In the genomic region with DNA sequence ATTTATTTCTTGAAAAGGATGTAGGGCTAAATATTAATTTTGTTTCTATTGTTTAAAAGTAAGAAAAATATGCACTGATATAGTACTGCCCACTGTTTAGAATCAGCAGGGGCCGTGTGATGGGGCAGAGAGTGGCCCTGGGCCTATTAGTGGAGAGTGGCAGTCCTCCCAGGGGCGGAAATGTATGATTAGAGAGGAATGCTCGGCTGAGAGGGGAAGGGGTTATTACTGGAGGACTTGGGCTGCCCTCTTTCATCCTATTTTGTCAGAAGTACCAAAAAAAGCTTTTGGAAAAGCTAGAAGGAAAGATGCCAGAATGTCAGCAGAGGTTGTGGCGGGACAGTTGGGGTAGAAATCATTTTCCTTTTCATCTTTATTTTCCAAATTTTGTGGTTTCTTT, we compare ENCODE assay signal across 20 mouse cellular contexts. TPM values are rescaled to one million over a fixed set of nuclear protein-coding genes. Genes with fewer than 3 reads are reported as not detected.
A peak's percentile ranks its signal among the peaks of the same experiment; 100 is the strongest.
DNase-seq lines count a peak whose midpoint lies in the region; ATAC-seq and TF ChIP-seq lines count a peak whose summit lies in the region.
"Had no signal": no experiment of that assay in that cellular context is flagged by ENCODE, and none has a peak within 500 bp of the region (broad histone marks: within the 10 kb centered on the region; RNA-seq: fewer than 3 reads in every experiment).

No protein-coding gene starts in this region.

- intact Hi-C loops in gastrocnemius, adult 2 months (cut with DNase I) = no loop called here
- intact Hi-C loops in gastrocnemius, postnatal 36 days (cut with DNase I) = no loop called here
- intact Hi-C loops in left cerebral cortex, postnatal 25 days (cut with DNase I) = no loop called here

- no peak for DNase-seq in gastrocnemius, adult 2 months
- no peak for DNase-seq in gastrocnemius, postnatal 36 days
- DNase-seq in kidney, postnatal 25 days = no peak
- DNase-seq in midbrain, postnatal 0 days (ENCODE audit: low spot score) = no peak
- no peak for DNase-seq in left cerebral cortex, postnatal 25 days (ENCODE audit: low spot score in 2 of 2)
- DNase-seq in thymus, postnatal 36 days = no peak
- DNase-seq: B cell, adult 2 months; cerebellum, postnatal 10 days; gastrocnemius, postnatal 10 days; layer of hippocampus, adult 9-11 months; lung, postnatal 36 days; right cerebral cortex, postnatal 14 days; thymus, postnatal 4 days had no signal

- no peak for ATAC-seq in kidney, embryonic 15.5 days (replicated peaks; ENCODE audit: low FRiP score)
- ATAC-seq in midbrain, embryonic 15.5 days (replicated peaks) = no peak
- no peak for ATAC-seq in midbrain, postnatal 0 days (ENCODE audit: low FRiP score)
- ATAC-seq: activated CD4-positive, CD25-positive, alpha-beta regulatory T cell, adult 4 months had no signal

- peak overlapping the region; percentile 35; the same call in 1 of the 2 replicates for H3K27ac ChIP-seq in gastrocnemius, adult 2 months
- peak overlapping the region; percentile 46; the same call in 1 of the 2 replicates for H3K27ac ChIP-seq in kidney, embryonic 15.5 days
- peak overlapping the region; percentile 56; the same call in 1 of the 2 replicates for H3K27ac ChIP-seq in midbrain, embryonic 15.5 days
- no peak overlapping the region for H3K27ac ChIP-seq in midbrain, postnatal 0 days (ENCODE audit: low read depth, low read length)
- H3K27ac ChIP-seq: neural tube, embryonic 15.5 days had no signal

- WGBS in kidney, embryonic 15.5 days = 37% methylated on average over 4 of the region's 4 CpGs
- WGBS in midbrain, embryonic 15.5 days = 44% methylated on average over 4 of the region's 4 CpGs
- WGBS in midbrain, postnatal 0 days = 45% methylated on average over 4 of the region's 4 CpGs

- H3K9me3 ChIP-seq in kidney, embryonic 15.5 days (replicated peaks) = no peaks in the 10 kb centered on the region
- no peaks in the 10 kb centered on the region for H3K9me3 ChIP-seq in midbrain, embryonic 15.5 days
- H3K9me3 ChIP-seq in midbrain, postnatal 0 days (ENCODE audit: low read length) = no peaks in the 10 kb centered on the region
- H3K9me3 ChIP-seq: limb, embryonic 13.5 days; neural tube, embryonic 15.5 days had no signal

- no peak overlapping the region for H3K4me2 ChIP-seq in kidney, embryonic 15.5 days
- H3K4me2 ChIP-seq in midbrain, embryonic 15.5 days = no peak overlapping the region
- H3K4me2 ChIP-seq in midbrain, postnatal 0 days (ENCODE audit: low read depth, low read length, poor library complexity, severe bottlenecking) = no peak overlapping the region
- H3K4me2 ChIP-seq: limb, embryonic 13.5 days; neural tube, embryonic 15.5 days had no signal

- peaks cover 18% of the 10 kb centered on the region for H3K4me1 ChIP-seq in kidney, embryonic 15.5 days
- H3K4me1 ChIP-seq in midbrain, embryonic 15.5 days = peaks cover 15% of the 10 kb centered on the region
- no peaks in the 10 kb centered on the region for H3K4me1 ChIP-seq in midbrain, postnatal 0 days (ENCODE audit: insufficient read depth, low read length)

- H3K36me3 ChIP-seq in kidney, embryonic 15.5 days = no peaks in the 10 kb centered on the region
- no peaks in the 10 kb centered on the region for H3K36me3 ChIP-seq in midbrain, embryonic 15.5 days (replicated peaks)
- H3K36me3 ChIP-seq in midbrain, postnatal 0 days (ENCODE audit: insufficient read depth, low read length) = no peaks in the 10 kb centered on the region
- H3K36me3 ChIP-seq: neural tube, embryonic 15.5 days had no signal

- TF ChIP-seq CTCF in gastrocnemius, adult 2 months (IDR thresholded peaks at IDR 0.05) = no peak
- no peak for TF ChIP-seq CTCF in midbrain, postnatal 0 days (IDR thresholded peaks at IDR 0.05)

- no peak overlapping the region for H3K4me3 ChIP-seq in gastrocnemius, adult 2 months
- no peak overlapping the region for H3K4me3 ChIP-seq in kidney, embryonic 15.5 days (replicated peaks)
- no peak overlapping the region for H3K4me3 ChIP-seq in midbrain, embryonic 15.5 days
- no peak overlapping the region for H3K4me3 ChIP-seq in midbrain, postnatal 0 days (ENCODE audit: low read depth, low read length)
- H3K4me3 ChIP-seq: erythroblast, embryonic 14.5 days; limb, embryonic 13.5 days; neural tube, embryonic 15.5 days had no signal

- no peaks in the 10 kb centered on the region for H3K27me3 ChIP-seq in kidney, embryonic 15.5 days
- H3K27me3 ChIP-seq in midbrain, embryonic 15.5 days (replicated peaks) = no peaks in the 10 kb centered on the region
- no peaks in the 10 kb centered on the region for H3K27me3 ChIP-seq in midbrain, postnatal 0 days (ENCODE audit: insufficient read depth, low read length)
- H3K27me3 ChIP-seq: limb, embryonic 13.5 days; neural tube, embryonic 15.5 days had no signal

- no peak overlapping the region for H3K9ac ChIP-seq in kidney, embryonic 15.5 days
- H3K9ac ChIP-seq in midbrain, embryonic 15.5 days = peak overlapping the region; percentile 22; the same call in 1 of the 2 replicates
- H3K9ac ChIP-seq in midbrain, postnatal 0 days (replicated peaks; ENCODE audit: low read length, poor library complexity, severe bottlenecking) = no peak overlapping the region
- H3K9ac ChIP-seq: limb, embryonic 13.5 days; neural tube, embryonic 15.5 days had no signal

RNA-seq across cellular contexts. Expression of gene Reck, which starts 8.9 kb away (rescaled TPM):
- total RNA-seq in gastrocnemius, adult 2 months (2021) = 1 to 10 TPM; 1.6 to 3.6 TPM
- 1 to 10 TPM; 2.2 to 2.5 TPM for total RNA-seq in gastrocnemius, postnatal 36 days (2021)
- polyA plus RNA-seq in kidney, embryonic 15.5 days (2015; fragmentation: Nextera tagmentation; extraction: Ambion mirVana) = 24.1 and 25.0 TPM in 2 replicates
- polyA plus RNA-seq in midbrain, embryonic 15.5 days (2015; fragmentation: Nextera tagmentation; extraction: Ambion mirVana) = 6.7 and 7.0 TPM in 2 replicates
- 6.0 and 7.0 TPM in 2 replicates for total RNA-seq in midbrain, postnatal 0 days (2014; rRNA removed)
- 3.8 and 3.9 TPM in 2 replicates for polyA plus RNA-seq in midbrain, postnatal 0 days (2015; fragmentation: Nextera tagmentation; extraction: Ambion mirVana)
- total RNA-seq in left cerebral cortex, postnatal 25 days (2021) = 1 to 10 TPM; 6.0 to 7.1 TPM
- polyA plus RNA-seq: erythroblast, embryonic 14.5 days had no signal

RNA-seq across cellular contexts. Expression of gene Olfr155, which starts 32.8 kb away (rescaled TPM):
- not detected for total RNA-seq in gastrocnemius, adult 2 months (2021)
- total RNA-seq in gastrocnemius, postnatal 36 days (2021) = not detected
- polyA plus RNA-seq in kidney, embryonic 15.5 days (2015; fragmentation: Nextera tagmentation; extraction: Ambion mirVana) = not detected in 2 replicates
- polyA plus RNA-seq in midbrain, embryonic 15.5 days (2015; fragmentation: Nextera tagmentation; extraction: Ambion mirVana) = not detected in 2 replicates
- total RNA-seq in midbrain, postnatal 0 days (2014; rRNA removed) = not detected in 2 replicates
- not detected in 2 replicates for polyA plus RNA-seq in midbrain, postnatal 0 days (2015; fragmentation: Nextera tagmentation; extraction: Ambion mirVana)
- not detected for total RNA-seq in left cerebral cortex, postnatal 25 days (2021)
- total RNA-seq: gastrocnemius, postnatal 10 days; MEL had no signal
- polyA plus RNA-seq: erythroblast, embryonic 14.5 days; limb, embryonic 13.5 days; neural tube, embryonic 15.5 days had no signal

RNA-seq across cellular contexts. Expression of gene Olfr157, which starts 44.2 kb away (rescaled TPM):
- not detected for total RNA-seq in gastrocnemius, adult 2 months (2021)
- total RNA-seq in gastrocnemius, postnatal 36 days (2021) = not detected
- not detected in 2 replicates for polyA plus RNA-seq in kidney, embryonic 15.5 days (2015; fragmentation: Nextera tagmentation; extraction: Ambion mirVana)
- polyA plus RNA-seq in midbrain, embryonic 15.5 days (2015; fragmentation: Nextera tagmentation; extraction: Ambion mirVana) = not detected in 2 replicates
- not detected in 2 replicates for total RNA-seq in midbrain, postnatal 0 days (2014; rRNA removed)
- not detected in 2 replicates for polyA plus RNA-seq in midbrain, postnatal 0 days (2015; fragmentation: Nextera tagmentation; extraction: Ambion mirVana)
- not detected for total RNA-seq in left cerebral cortex, postnatal 25 days (2021)
- total RNA-seq: gastrocnemius, postnatal 10 days; MEL had no signal
- polyA plus RNA-seq: erythroblast, embryonic 14.5 days; limb, embryonic 13.5 days; neural tube, embryonic 15.5 days had no signal
